Mouse (Mus musculus) megakaryocyte, embryonic 14.5 days (primary cell): ENCODE data around the gene Rpl27a.

ENCODE experiments used
- FLI1 ChIP-seq: IDR thresholded peaks from 2 replicates; pipeline ENCODE4 v1.6.1; 2012; ENCODE audit warnings: low read length, inconsistent platforms, mixed read lengths
- GATA1 ChIP-seq: IDR thresholded peaks from 3 replicates; pipeline ENCODE4 v1.6.1; 2012; ENCODE audit warnings: mixed read lengths, low read length, inconsistent platforms, borderline replicate concordance

GRCm38 (mm10) chr7:109523741-109524441, 4.9 kb downstream of the Rpl27a start:
- TF ChIP-seq GATA1: no peak
- no peak for TF ChIP-seq FLI1
